Mouse (Mus musculus) hindbrain, embryonic 11.5 days (tissue): Measurements from ENCODE around the gene Nf2. TPM values are rescaled to one million over a fixed set of nuclear protein-coding genes. Genes with fewer than 3 reads are reported as not detected.

Experiments used
- ATAC-seq: fragments of 200-750 bp; cut with Nextera tagmentation; 2 replicates; pipeline ENCODE4 v1.8.0; 2017; ENCODE audit warnings: mild to moderate bottlenecking, moderate TSS enrichment, moderate library complexity; ENCODE audit not compliant: low FRiP score
- DNase-seq: peaks from one replicate; pipeline ENCODE4 v3.0.0-alpha.2; 2015; ENCODE audit warnings: low spot score
- H3K27ac ChIP-seq: fragments of 300-500 bp; sonication (generic); 2 replicates; pipeline ENCODE4 v1.5.1; 2014; ENCODE audit warnings: mild to moderate bottlenecking, low read depth, low read length
- H3K27me3 ChIP-seq: fragments of 300-500 bp; sonication (generic); 2 replicates; pipeline ENCODE4 v1.6.1; 2014; ENCODE audit warnings: mild to moderate bottlenecking, low read length, moderate library complexity, mixed read lengths; ENCODE audit not compliant: control insufficient read depth, insufficient read depth
- H3K36me3 ChIP-seq: fragments of 300-500 bp; sonication (generic); 2 replicates; pipeline ENCODE4 v1.6.1; 2014; ENCODE audit warnings: mild to moderate bottlenecking, low read length, moderate library complexity, mixed read lengths; ENCODE audit not compliant: control insufficient read depth, insufficient read depth
- H3K4me1 ChIP-seq: fragments of 300-500 bp; sonication (generic); replicated peaks from 2 replicates; pipeline ENCODE4 v1.6.1; 2014; ENCODE audit warnings: low read length, mixed read lengths; ENCODE audit not compliant: control insufficient read depth, insufficient read depth
- H3K4me2 ChIP-seq: fragments of 300-500 bp; sonication (generic); replicated peaks from 2 replicates; pipeline ENCODE4 v1.6.1; 2014; ENCODE audit warnings: mild to moderate bottlenecking, low read depth, low read length
- H3K4me3 ChIP-seq: fragments of 300-500 bp; sonication (generic); 2 replicates; pipeline ENCODE4 v1.5.1; 2014; ENCODE audit warnings: low read depth, low read length
- H3K9ac ChIP-seq: fragments of 300-500 bp; sonication (generic); 2 replicates; pipeline ENCODE4 v1.6.1; 2014; ENCODE audit warnings: low read depth, low read length
- H3K9me3 ChIP-seq: fragments of 300-500 bp; sonication (generic); 2 replicates; pipeline ENCODE4 v1.6.1; 2016; ENCODE audit warnings: low read length; ENCODE audit not compliant: control insufficient read depth
- WGBS: fragments of 180-500 bp; shearing (Covaris S2); extraction: QIAGEN DNeasy Blood & Tissue Kit; methylation state at CpG from one replicate; pipeline ENCODE4 v1.1.7; 2014; 5-methylcytosine and 5-hydroxymethylcytosine counted together
- polyA plus RNA-seq: library from polyadenylated mRNA; unstranded; fragments of >200 nt; fragmentation: Nextera tagmentation; extraction: Ambion mirVana; gene quantifications from 2 replicates; pipeline ENCODE4 v1.2.1, GENCODE M21; 2014

The Nf2 gene
- 49.9 and 51.7 TPM in 2 replicates for polyA plus RNA-seq

- DNase-seq (peak; percentile 95), ATAC-seq (peak; percentile 99)
- H3K27me3 ChIP-seq = no peaks in the 10 kb centered on the region
- H3K9ac ChIP-seq = peak within 1 kb of the TSS; percentile 90
- peak within 1 kb of the TSS; percentile 80 for H3K27ac ChIP-seq
- no peaks in the 10 kb centered on the region for H3K36me3 ChIP-seq
- no peaks in the 10 kb centered on the region for H3K9me3 ChIP-seq
- under 1% methylated on average over 60 of the region's 60 CpGs for WGBS
- H3K4me2 ChIP-seq = peak within 1 kb of the TSS; percentile 71
- H3K4me3 ChIP-seq = peak within 1 kb of the TSS; percentile 94
- H3K4me1 ChIP-seq = peaks cover 4% of the 10 kb centered on the region
Measured at GRCm38 (mm10) chr11:4849258-4849943, at the start of gene Nf2. Gene Nf2 (minus strand): TSS chr11:4849536.

GRCm38 (mm10) chr11:4894848-4895816 lies 45.8 kb upstream of the Nf2 start, which contains the start of gene Thoc5:
Gene Thoc5 (plus strand): TSS chr11:4895320.
- Histone ChIP-seq H3K4me1 (no peaks in the 10 kb centered on the region; the same call in 1 of the 2 replicates), H3K4me3 (peak within 1 kb of the TSS; percentile 86), H3K27me3 (no peaks in the 10 kb centered on the region), H3K4me2 (peak within 1 kb of the TSS; percentile 80), H3K27ac (peak within 1 kb of the TSS; percentile 36), H3K36me3 (peaks cover 8% of the 10 kb centered on the region; the same call in 1 of the 2 replicates), H3K9me3 (no peaks in the 10 kb centered on the region), H3K9ac (peak within 1 kb of the TSS; percentile 92)
- WGBS = 3% methylated on average over 52 of the region's 52 CpGs
- peak; percentile 94 for ATAC-seq
- DNase-seq = peak; percentile 87

- peaks cover 10% of the 10 kb centered on the region for H3K36me3 ChIP-seq
- H3K27me3 ChIP-seq = no peaks in the 10 kb centered on the region
- H3K27ac ChIP-seq = no peak overlapping the region
- WGBS = 97% methylated on average over 3 of the region's 3 CpGs
- no peak for DNase-seq
- H3K4me2 ChIP-seq = no peak overlapping the region
- no peaks in the 10 kb centered on the region for H3K9me3 ChIP-seq
- no peak overlapping the region for H3K4me3 ChIP-seq
- no peak for ATAC-seq
- no peaks in the 10 kb centered on the region for H3K4me1 ChIP-seq
- no peak overlapping the region for H3K9ac ChIP-seq
Measured at GRCm38 (mm10) chr11:4886987-4887386, 37.7 kb upstream of the Nf2 start.

- Histone ChIP-seq H3K9ac (no peak overlapping the region), H3K9me3 (no peaks in the 10 kb centered on the region), H3K27me3 (no peaks in the 10 kb centered on the region), H3K27ac (no peak overlapping the region), H3K4me3 (no peak overlapping the region), H3K36me3 (peaks cover 8% of the 10 kb centered on the region), H3K4me1 (no peaks in the 10 kb centered on the region), H3K4me2 (no peak overlapping the region)
- DNase-seq = peak; percentile 65
- no peak for ATAC-seq
- 70% methylated on average over 2 of the region's 2 CpGs for WGBS
Measured at GRCm38 (mm10) chr11:4885385-4885903, 36.1 kb upstream of the Nf2 start.

- Histone ChIP-seq H3K9ac (no peak overlapping the region), H3K27ac (no peak overlapping the region), H3K4me2 (no peak overlapping the region), H3K4me1 (no peaks in the 10 kb centered on the region), H3K27me3 (no peaks in the 10 kb centered on the region), H3K36me3 (peaks cover 3% of the 10 kb centered on the region; the same call in 1 of the 2 replicates), H3K4me3 (no peak overlapping the region), H3K9me3 (no peaks in the 10 kb centered on the region)
- peak; percentile 27 for DNase-seq
- WGBS = 52% methylated on average over 14 of the region's 14 CpGs
- ATAC-seq = no peak
Measured at GRCm38 (mm10) chr11:4882892-4883627, 33.7 kb upstream of the Nf2 start.

GRCm38 (mm10) chr11:4881087-4881486 lies 31.8 kb upstream of the Nf2 start:
- no peaks in the 10 kb centered on the region for H3K9me3 ChIP-seq
- ATAC-seq = no peak

GRCm38 (mm10) chr11:4874551-4874950 lies 25.2 kb upstream of the Nf2 start:
- Histone ChIP-seq H3K4me3 (peak overlapping the region; percentile 60), H3K9me3 (no peaks in the 10 kb centered on the region), H3K36me3 (no peaks in the 10 kb centered on the region), H3K4me2 (peak overlapping the region; percentile 75), H3K27ac (no peak overlapping the region), H3K9ac (peak overlapping the region; percentile 78), H3K4me1 (peaks cover 5% of the 10 kb centered on the region; the same call in 1 of the 2 replicates), H3K27me3 (no peaks in the 10 kb centered on the region)
- DNase-seq (peak; percentile 33), ATAC-seq (peak; percentile 10; the same call in 1 of the 2 replicates)
- under 1% methylated on average over 10 of the region's 10 CpGs for WGBS

More at GRCm38 (mm10) chr11:4881087-4881486, 31.8 kb upstream of the Nf2 start:
- no peaks in the 10 kb centered on the region for H3K4me1 ChIP-seq
- DNase-seq = no peak
- 85% methylated on average over 4 of the region's 4 CpGs for WGBS
- no peaks in the 10 kb centered on the region for H3K27me3 ChIP-seq
- H3K4me3 ChIP-seq = no peak overlapping the region
- H3K4me2 ChIP-seq = no peak overlapping the region
- no peak overlapping the region for H3K9ac ChIP-seq
- peaks cover 3% of the 10 kb centered on the region; the same call in 1 of the 2 replicates for H3K36me3 ChIP-seq
- H3K27ac ChIP-seq = no peak overlapping the region
